Mouse (Mus musculus) kidney, postnatal 4 days (tissue): ENCODE measurements at regions not wholly inside any gene's neighbourhood (a gene's known extent, or its start where the extent isn't known, plus 50 kb on each side); places are given as distances from the start of the nearest gene placed in this dataset.

Experiments used
- DNase-seq, 2 experiments: peaks; one replicate each; pipeline ENCODE4 v3.0.0; 2021; ENCODE audit warnings: mixed read lengths in 2 of 2

GRCm38 (mm10) chr17:45928903-45929477, 103.2 kb downstream of the Vegfa start:
- no peak for DNase-seq

- DNase-seq = no peak
Observed at GRCm38 (mm10) chr17:45928013-45928412, 104.2 kb downstream of the Vegfa start.

- DNase-seq = no peak
Observed at GRCm38 (mm10) chr17:45925845-45926244, 106.3 kb downstream of the Vegfa start.

GRCm38 (mm10) chr17:45924595-45924994, 107.6 kb downstream of the Vegfa start:
- no peak for DNase-seq

- DNase-seq = peak; percentile 39 to 63
Observed at GRCm38 (mm10) chr17:45923217-45923730, 108.9 kb downstream of the Vegfa start.

- DNase-seq = no peak
Observed at GRCm38 (mm10) chr17:45917647-45918046, 114.5 kb downstream of the Vegfa start.

- no peak for DNase-seq
Observed at GRCm38 (mm10) chr17:45916937-45917336, 115.2 kb downstream of the Vegfa start.

- no peak for DNase-seq
Observed at GRCm38 (mm10) chr17:45914706-45915240, 117.4 kb downstream of the Vegfa start.

- no peak for DNase-seq
Observed at GRCm38 (mm10) chr17:45914237-45914636, 117.9 kb downstream of the Vegfa start.

GRCm38 (mm10) chr17:45913671-45914070, 118.5 kb downstream of the Vegfa start:
- DNase-seq = no peak

GRCm38 (mm10) chr17:45912165-45912564, 120.0 kb downstream of the Vegfa start:
- no peak for DNase-seq

GRCm38 (mm10) chr17:45911201-45911731, 120.9 kb downstream of the Vegfa start:
- DNase-seq = no peak

GRCm38 (mm10) chr17:45910245-45910644, 121.9 kb downstream of the Vegfa start:
- DNase-seq = no peak

- DNase-seq = peak in 1 of 2 experiments; percentile 41
Observed at GRCm38 (mm10) chr17:45907587-45907986, 124.6 kb downstream of the Vegfa start.

- DNase-seq = no peak
Observed at GRCm38 (mm10) chr17:45905596-45905995, 126.6 kb downstream of the Vegfa start.

GRCm38 (mm10) chr17:45904251-45904650, 127.9 kb downstream of the Vegfa start:
- peak in 1 of 2 experiments; percentile 42 for DNase-seq

- no peak for DNase-seq
Observed at GRCm38 (mm10) chr17:45903294-45903693, 128.9 kb downstream of the Vegfa start.

GRCm38 (mm10) chr17:45902668-45903067, 129.5 kb downstream of the Vegfa start:
- no peak for DNase-seq

- peak in 1 of 2 experiments; percentile 40 for DNase-seq
Observed at GRCm38 (mm10) chr17:45896922-45897302, 135.3 kb downstream of the Vegfa start.

GRCm38 (mm10) chr17:45896142-45896921, 135.8 kb downstream of the Vegfa start:
- DNase-seq = no peak

- DNase-seq = no peak
Observed at GRCm38 (mm10) chr17:45894166-45894565, 138.0 kb downstream of the Vegfa start.

GRCm38 (mm10) chr17:45893698-45894097, 138.5 kb downstream of the Vegfa start:
- DNase-seq = no peak

- no peak for DNase-seq
Observed at GRCm38 (mm10) chr17:45893094-45893493, 139.1 kb downstream of the Vegfa start.

GRCm38 (mm10) chr17:45889451-45889850, 142.7 kb downstream of the Vegfa start:
- no peak for DNase-seq
